Mouse (Mus musculus) subcutaneous adipose tissue, adult 2 months (tissue): ENCODE results near the gene Esm1. TPM values are rescaled to one million over a fixed set of nuclear protein-coding genes. Genes with fewer than 3 reads are reported as not detected.

Experiments used
- polyA plus RNA-seq: library from polyadenylated mRNA; depleted of rRNA; stranded (reverse); fragments of >200 nt; gene quantifications from 2 replicates; pipeline ENCODE4 v1.2.3, GENCODE M21; 2012; ENCODE audit warnings: low replicate concordance; rRNA removed

Esm1 gene
- polyA plus RNA-seq = 3.4 and 6.0 TPM in 2 replicates

GRCm38 (mm10) chr13:113209624-113210023 is at the start of gene Esm1:
TSS of gene Esm1 (plus strand) at chr13:113209659.

GRCm38 (mm10) chr13:113225811-113226210 is 16.4 kb downstream of the Esm1 start, which contains the start of gene Gzmk:
TSS of gene Gzmk (minus strand) at chr13:113225908.

Other genes with a start within 250 kb of the Esm1 start
- 0.75 and 0.92 TPM in 2 replicates for gene Ccno, start 221.9 kb upstream of the Esm1 start, polyA plus RNA-seq
- gene Mcidas, start 215.8 kb upstream of the Esm1 start, polyA plus RNA-seq = not detected in 2 replicates
- not detected in 2 replicates for gene Cdc20b, start 174.5 kb upstream of the Esm1 start, polyA plus RNA-seq
- 17.9 and 26.8 TPM in 2 replicates for gene Gpx8, start 163.2 kb upstream of the Esm1 start, polyA plus RNA-seq
- 1.5 and 2.3 TPM in 2 replicates for gene Gzma, start 108.7 kb upstream of the Esm1 start, polyA plus RNA-seq
- gene Gzmk, start 16.2 kb downstream of the Esm1 start, polyA plus RNA-seq = 0.15 TPM in 1 of 2 replicates, not detected in the other
- 6.9 and 10.2 TPM in 2 replicates for gene BC067074, start 83.5 kb downstream of the Esm1 start, polyA plus RNA-seq